Mouse (Mus musculus) layer of hippocampus, postnatal 10 days (tissue): ENCODE data around the gene Olfr467. TPM values are rescaled to one million over a fixed set of nuclear protein-coding genes. Genes with fewer than 3 reads are reported as not detected.
"Not testable (repeated sequence)": the region's sequence is repeated elsewhere in the genome, so short reads cannot be mapped to it uniquely, and the experiment has no call there.

ENCODE experiments used
- DNase-seq, 2 experiments: peaks; one replicate each; pipeline ENCODE4 v3.0.0; 2021; ENCODE audit warnings: low spot score in 2 of 2
- long read RNA-seq: library from polyadenylated mRNA; stranded (forward); transcript quantifications from one replicate; pipeline ENCODE4 v2.0.0, GENCODE M21; 2023
- total RNA-seq, 2 experiments: library from RNA; stranded (reverse); gene quantifications; 2 replicates each; pipeline ENCODE4 v1.2.3; 2021

Olfr467 gene
- total RNA-seq, result not detected
- long read RNA-seq, result 0 reads

DNA sequence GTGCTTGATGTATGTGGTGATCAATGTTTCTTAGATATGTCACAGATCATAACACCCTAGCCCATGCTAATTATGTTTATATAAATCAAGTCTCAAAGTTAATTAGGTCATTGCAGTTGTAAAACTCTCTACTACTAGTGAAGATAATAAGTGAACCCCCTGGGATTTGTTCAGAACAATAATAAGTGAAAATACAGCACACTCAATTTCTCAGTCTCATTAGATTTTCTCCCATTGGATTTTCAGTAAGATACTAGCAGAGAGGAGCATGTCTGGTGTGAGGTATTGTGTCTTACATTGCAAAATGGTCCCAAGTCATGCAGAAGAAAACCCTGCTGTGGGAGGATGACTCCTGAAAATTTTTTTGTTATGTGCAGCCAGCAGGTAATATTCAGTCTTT lies at the start of gene Olfr467:
Gene Olfr467 (plus strand): TSS at position 301 of the 400 bp plus-strand sequence.
- no peak for DNase-seq

DNA sequence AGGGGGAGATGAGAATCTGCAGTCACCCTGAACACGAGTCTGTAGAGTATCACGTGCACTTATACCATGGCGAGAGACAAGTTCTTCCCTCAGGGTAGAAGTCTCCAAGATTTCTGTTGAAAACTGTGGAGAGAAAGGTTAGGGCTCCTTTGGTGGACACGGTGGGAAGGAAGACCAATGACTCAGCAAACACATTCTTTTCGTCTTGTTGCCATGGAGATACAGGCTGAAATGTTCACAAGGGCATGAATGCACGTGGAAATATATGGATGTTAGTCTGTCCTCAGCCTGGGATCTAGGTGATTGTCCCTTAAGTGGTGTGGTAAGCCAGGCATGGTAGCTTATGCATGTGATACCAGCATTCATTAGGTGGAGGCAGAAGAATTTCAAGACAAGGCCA lies 41.3 kb upstream of the Olfr467 start:
- no peak for DNase-seq

GRCm38 (mm10) chr7:107778216-107778615 lies 33.8 kb upstream of the Olfr467 start:
- DNase-seq, result no peak

GRCm38 (mm10) chr7:107779611-107780010 lies 32.5 kb upstream of the Olfr467 start:
- DNase-seq, result no peak

DNA sequence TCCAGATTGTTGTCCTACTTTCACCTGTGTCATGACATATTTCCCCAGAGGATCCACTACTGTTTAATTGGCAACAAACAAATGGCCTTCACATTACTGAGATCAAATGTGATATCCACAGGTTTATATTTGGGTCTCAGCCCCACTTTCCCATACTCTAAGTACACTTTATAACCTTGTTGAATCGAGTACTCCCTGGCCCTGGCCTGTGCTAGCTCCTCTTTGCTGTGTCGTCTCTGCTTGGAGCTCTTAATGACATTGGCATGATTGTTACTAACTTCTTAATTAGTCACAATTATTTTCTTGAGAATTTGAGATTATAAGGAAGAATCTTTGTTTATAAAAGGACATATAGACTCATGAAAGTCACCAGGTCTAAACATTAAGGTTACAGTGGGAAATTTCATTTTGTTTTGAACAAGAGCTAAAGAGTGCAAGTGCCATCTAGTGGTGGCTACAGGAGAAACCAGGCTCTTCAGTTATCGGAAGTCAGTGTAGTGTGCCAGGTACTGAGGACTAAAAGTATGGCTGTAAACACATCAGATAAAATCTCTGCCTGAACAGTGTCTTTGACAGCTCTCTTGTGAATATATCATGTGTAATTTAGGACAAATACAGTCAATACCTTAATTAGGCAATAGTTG lies 24.0 kb upstream of the Olfr467 start:
- DNase-seq, result peak; percentile 11 to 17

DNA sequence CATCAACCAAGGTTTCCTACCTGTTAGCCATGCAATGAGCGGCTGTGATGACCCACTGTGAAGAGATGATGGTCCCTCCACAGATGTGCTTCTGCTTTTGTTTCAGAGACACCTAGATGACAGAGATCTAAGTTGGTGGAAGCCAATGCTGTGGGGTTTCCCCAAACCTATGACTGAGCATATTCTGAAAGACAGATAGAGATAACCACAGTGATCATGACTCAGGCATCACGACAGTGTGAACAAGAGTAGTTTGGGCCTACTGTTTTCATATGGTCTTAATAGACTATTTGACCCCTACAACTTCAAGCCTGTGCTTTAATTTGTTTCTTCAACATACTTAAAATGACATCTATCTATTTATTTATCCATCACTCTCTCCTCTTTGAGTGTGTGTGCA lies 15.6 kb upstream of the Olfr467 start:
- no peak for DNase-seq

- DNase-seq, result no peak
These were observed 11.0 kb upstream of the Olfr467 start, which contains the start of gene Ovch2 for GRCm38 (mm10) chr7:107801108-107801507. Gene Ovch2, minus strand, starts transcription at chr7:107801208.

- DNase-seq, result no peak
These were observed 9.9 kb upstream of the Olfr467 start for GRCm38 (mm10) chr7:107802138-107802537.

GRCm38 (mm10) chr7:107819442-107819841 lies 7.4 kb downstream of the Olfr467 start:
- no peak for DNase-seq

DNA sequence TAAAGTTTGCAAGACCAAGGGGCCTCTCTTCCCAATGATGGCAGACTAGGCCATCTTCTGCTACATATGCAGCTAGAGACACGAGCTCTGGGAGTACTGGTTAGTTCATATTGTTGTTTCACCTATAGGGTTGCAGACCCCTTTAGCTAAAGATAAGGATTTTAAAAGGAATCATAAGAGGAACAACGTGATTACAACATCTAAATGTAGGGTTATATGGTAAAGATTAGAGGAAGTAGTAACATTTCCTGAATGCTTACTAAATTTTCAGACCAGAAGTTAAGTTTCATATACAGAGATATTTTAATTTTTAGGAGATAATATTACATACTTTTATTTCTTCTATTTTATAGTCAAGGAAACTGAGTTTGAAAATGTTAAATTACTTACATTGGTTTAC lies 11.8 kb downstream of the Olfr467 start:
- DNase-seq, result not testable (repeated sequence)

DNA sequence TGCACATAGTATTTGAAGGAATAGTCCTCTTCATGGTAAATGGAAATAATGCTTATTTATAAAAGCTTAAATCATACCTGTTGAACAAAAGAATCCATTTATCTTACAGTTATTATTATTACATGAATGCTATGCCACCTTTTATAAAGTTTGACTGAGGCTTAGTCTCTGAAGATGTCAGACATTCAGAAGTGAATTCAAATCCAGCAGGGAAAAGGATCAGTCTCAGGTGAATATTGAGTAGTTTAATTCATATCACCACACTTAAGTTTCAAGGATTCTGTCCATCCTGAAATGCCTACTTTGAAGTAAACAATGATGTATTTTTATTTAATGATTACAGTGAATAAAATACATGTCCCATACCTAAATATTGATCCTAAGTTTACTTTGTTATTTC lies 13.4 kb downstream of the Olfr467 start, which contains the start of gene Olfr469:
Gene Olfr469 (minus strand): TSS at position 101 of the 400 bp plus-strand sequence.
- not testable (repeated sequence) for DNase-seq

GRCm38 (mm10) chr7:107841719-107842118 lies 29.7 kb downstream of the Olfr467 start:
- DNase-seq, result no peak

GRCm38 (mm10) chr7:107847390-107847789 lies 35.3 kb downstream of the Olfr467 start, which contains the start of gene Olfr470:
Gene Olfr470, minus strand, starts transcription at chr7:107847490.
- DNase-seq, result not testable (repeated sequence)

Other genes starting within 250 kb of the Olfr467 start
- gene Olfml1, start 244.8 kb upstream of the Olfr467 start, total RNA-seq, result 1 to 10 TPM; 7.9 to 9.4 TPM
- 1 to 10 TPM; 3.5 to 4.5 TPM for gene Ppfibp2, start 217.1 kb upstream of the Olfr467 start, total RNA-seq
- not detected for gene 5330417H12Rik, start 187.1 kb upstream of the Olfr467 start, total RNA-seq
- gene Cyb5r2, start 54.2 kb upstream of the Olfr467 start, total RNA-seq, result under 1 TPM in 1 of 2 experiments, not detected in 1; 0.30 TPM
- gene Ovch2, start 11.1 kb upstream of the Olfr467 start, total RNA-seq, result not detected
- not detected for gene Olfr469, start 13.3 kb downstream of the Olfr467 start, total RNA-seq
- gene Olfr470, start 35.2 kb downstream of the Olfr467 start, total RNA-seq, result not detected
- not detected for gene Olfr472, start 85.6 kb downstream of the Olfr467 start, total RNA-seq
- not detected for gene Olfr473, start 118.2 kb downstream of the Olfr467 start, total RNA-seq
- gene Olfr474, start 142.4 kb downstream of the Olfr467 start, total RNA-seq, result not detected
- gene Olfr476, start 152.5 kb downstream of the Olfr467 start, total RNA-seq, result not detected
- gene Olfr477, start 174.4 kb downstream of the Olfr467 start, total RNA-seq, result not detected
- not detected for gene Olfr478, start 221.7 kb downstream of the Olfr467 start, total RNA-seq
- not detected for gene Olfr479, start 238.4 kb downstream of the Olfr467 start, total RNA-seq